ENCODE assay signal across 8 mouse cellular contexts in the genomic region with DNA sequence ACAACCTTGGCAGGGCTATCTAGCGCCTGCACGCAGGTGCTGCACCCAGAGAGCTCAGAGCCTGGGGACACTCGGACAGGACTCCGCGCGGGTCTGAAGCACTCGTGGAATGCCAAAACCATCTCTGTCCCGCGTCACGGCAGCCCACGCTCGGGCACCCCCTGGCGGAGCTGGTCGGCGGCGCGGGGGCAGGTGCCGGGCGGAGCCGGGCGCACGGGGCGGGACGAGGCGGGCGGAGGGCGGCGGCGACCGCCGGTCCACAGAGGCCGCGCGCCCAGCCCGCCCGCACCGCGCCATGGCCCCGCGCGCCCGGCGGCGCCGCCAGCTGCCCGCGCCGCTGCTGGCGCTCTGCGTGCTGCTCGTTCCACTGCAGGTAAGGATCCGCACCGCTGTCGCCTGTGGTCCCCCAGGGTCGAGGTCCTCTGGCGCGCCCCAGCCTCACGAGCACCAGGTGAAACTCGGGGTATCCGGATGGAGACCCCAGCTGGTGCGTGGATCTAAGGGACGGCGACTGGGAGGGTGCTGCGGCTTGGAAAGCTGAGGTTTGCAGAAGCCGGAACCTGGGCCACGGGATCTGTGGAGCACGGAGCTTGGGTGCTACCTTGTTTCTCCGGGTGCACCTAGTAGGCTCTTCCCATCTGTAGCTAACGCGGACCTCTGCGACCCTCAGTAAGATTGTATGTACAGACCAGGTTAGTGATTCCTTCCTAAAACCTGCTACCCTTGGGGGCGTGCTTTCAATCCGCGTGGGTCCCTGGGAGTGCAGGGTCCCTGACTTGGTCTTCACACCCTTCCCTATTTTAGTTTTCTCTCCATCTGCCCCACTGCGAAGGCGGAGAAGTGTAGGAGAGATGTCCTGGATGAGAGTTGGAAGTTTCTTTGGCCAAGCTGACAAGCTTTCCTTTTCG. TPM values are rescaled to one million over a fixed set of nuclear protein-coding genes. Genes with fewer than 3 reads are reported as not detected.
A peak's percentile ranks its signal among the peaks of the same experiment; 100 is the strongest.
DNase-seq lines count a peak whose midpoint lies in the region; ATAC-seq and TF ChIP-seq lines count a peak whose summit lies in the region.

Gene Tnfrsf11a, plus strand, starts transcription at position 262 of the 908 bp plus-strand sequence.

- H3K27ac ChIP-seq in embryonic facial prominence, embryonic 10.5 days (replicated peaks): peak within 1 kb of the TSS; percentile 65
- H3K27ac ChIP-seq in heart, embryonic 10.5 days: peak within 1 kb of the TSS; percentile 47; the same call in 1 of the 2 replicates
- no peak within 1 kb of the TSS for H3K27ac ChIP-seq in limb, embryonic 14.5 days (replicated peaks; ENCODE audit: low read depth, low read length)
- H3K27ac ChIP-seq in midbrain, embryonic 13.5 days: no peak within 1 kb of the TSS

- peak within 1 kb of the TSS; percentile 69 for H3K4me3 ChIP-seq in embryonic facial prominence, embryonic 10.5 days
- H3K4me3 ChIP-seq in heart, embryonic 10.5 days: peak within 1 kb of the TSS; percentile 66
- H3K4me3 ChIP-seq in limb, embryonic 14.5 days (replicated peaks; ENCODE audit: low read length): peak within 1 kb of the TSS; percentile 57
- H3K4me3 ChIP-seq in midbrain, embryonic 13.5 days (replicated peaks): peak within 1 kb of the TSS; percentile 62

- TF ChIP-seq POLR2A in limb, embryonic 14.5 days (IDR thresholded peaks at IDR 0.05; ENCODE audit: borderline replicate concordance, extremely low read depth, insufficient read depth, insufficient read length): no peak

- H3K9me3 ChIP-seq in embryonic facial prominence, embryonic 10.5 days: no peaks in the 10 kb centered on the region
- no peaks in the 10 kb centered on the region for H3K9me3 ChIP-seq in heart, embryonic 10.5 days
- H3K9me3 ChIP-seq in limb, embryonic 14.5 days (ENCODE audit: control insufficient read depth, low read length): no peaks in the 10 kb centered on the region
- H3K9me3 ChIP-seq in midbrain, embryonic 13.5 days: no peaks in the 10 kb centered on the region

- peaks cover 67% of the 10 kb centered on the region for H3K27me3 ChIP-seq in embryonic facial prominence, embryonic 10.5 days (replicated peaks; ENCODE audit: low read depth, poor library complexity, severe bottlenecking)
- peaks cover 43% of the 10 kb centered on the region for H3K27me3 ChIP-seq in heart, embryonic 10.5 days (ENCODE audit: insufficient read depth, poor library complexity, severe bottlenecking)
- H3K27me3 ChIP-seq in limb, embryonic 14.5 days (ENCODE audit: control insufficient read depth, insufficient read depth, low read length): peaks cover 26% of the 10 kb centered on the region
- H3K27me3 ChIP-seq in midbrain, embryonic 13.5 days: peaks cover 32% of the 10 kb centered on the region

- H3K4me2 ChIP-seq in limb, embryonic 14.5 days (replicated peaks; ENCODE audit: low read depth, low read length, severe bottlenecking): peak within 1 kb of the TSS; percentile 95
- peak within 1 kb of the TSS; percentile 92 for H3K4me2 ChIP-seq in midbrain, embryonic 13.5 days (replicated peaks)

- 5% methylated on average over 77 of the region's 77 CpGs for WGBS in embryonic facial prominence, embryonic 10.5 days
- 5% methylated on average over 77 of the region's 77 CpGs for WGBS in heart, embryonic 10.5 days
- 3% methylated on average over 52 of the region's 77 CpGs for WGBS in limb, embryonic 14.5 days
- WGBS in midbrain, embryonic 13.5 days: 4% methylated on average over 66 of the region's 77 CpGs

- DNase-seq in adrenal gland, postnatal 10 days: peak; percentile 81
- peak; percentile 65 for DNase-seq in embryonic facial prominence, embryonic 10.5 days (ENCODE audit: low spot score)
- DNase-seq in heart, embryonic 10.5 days (ENCODE audit: low spot score): no peak
- DNase-seq in kidney, adult 8-10 months: peak; percentile 25 to 64
- peak; percentile 11 for DNase-seq in limb, embryonic 14.5 days (ENCODE audit: low spot score)
- DNase-seq in spleen, adult 12 weeks (ENCODE audit: low spot score): peak; percentile 14
- DNase-seq in c-Kit-positive CD71-positive TER-119-positive erythroid progenitor cells, embryonic 14.5 days (ENCODE audit: low spot score): no peak

- ATAC-seq in limb, embryonic 14.5 days (ENCODE audit: low FRiP score, low read depth): peak; percentile 65
- peak; percentile 91 for ATAC-seq in midbrain, embryonic 13.5 days

- peaks cover 13% of the 10 kb centered on the region for H3K4me1 ChIP-seq in embryonic facial prominence, embryonic 10.5 days
- H3K4me1 ChIP-seq in heart, embryonic 10.5 days: peaks cover 17% of the 10 kb centered on the region
- H3K4me1 ChIP-seq in limb, embryonic 14.5 days (ENCODE audit: control insufficient read depth, insufficient read depth, low read length): peaks cover 14% of the 10 kb centered on the region; the same call in 1 of the 2 replicates
- peaks cover 10% of the 10 kb centered on the region for H3K4me1 ChIP-seq in midbrain, embryonic 13.5 days (replicated peaks)

- peak within 1 kb of the TSS; percentile 63 for H3K9ac ChIP-seq in limb, embryonic 14.5 days (ENCODE audit: low read depth, low read length, severe bottlenecking)
- peak within 1 kb of the TSS; percentile 73 for H3K9ac ChIP-seq in midbrain, embryonic 13.5 days (replicated peaks)

- no peaks in the 10 kb centered on the region for H3K36me3 ChIP-seq in embryonic facial prominence, embryonic 10.5 days (replicated peaks)
- H3K36me3 ChIP-seq in heart, embryonic 10.5 days: no peaks in the 10 kb centered on the region
- no peaks in the 10 kb centered on the region for H3K36me3 ChIP-seq in limb, embryonic 14.5 days (ENCODE audit: control insufficient read depth, insufficient read depth, low read length)
- no peaks in the 10 kb centered on the region for H3K36me3 ChIP-seq in midbrain, embryonic 13.5 days

RNA-seq across cellular contexts. Expression of gene Tnfrsf11a, which starts in this region (rescaled TPM):
- total RNA-seq in adrenal gland, postnatal 10 days (2021): 1 to 10 TPM; 2.9 to 3.3 TPM
- polyA plus RNA-seq in embryonic facial prominence, embryonic 10.5 days (2016; fragmentation: Nextera tagmentation; extraction: Ambion mirVana): 0.40 and 0.49 TPM in 2 replicates
- 0.10 and 0.35 TPM in 2 replicates for polyA plus RNA-seq in heart, embryonic 10.5 days (2016; fragmentation: Nextera tagmentation; extraction: Ambion mirVana)
- polyA plus RNA-seq in limb, embryonic 14.5 days (2012; rRNA removed): 1.8 and 2.2 TPM in 2 replicates
- 1.6 TPM in 2 replicates for polyA plus RNA-seq in limb, embryonic 14.5 days (2014; fragmentation: Nextera tagmentation; extraction: Ambion mirVana)
- polyA plus RNA-seq in midbrain, embryonic 13.5 days (2015; fragmentation: Nextera tagmentation; extraction: Ambion mirVana): 0.27 and 0.36 TPM in 2 replicates

Comparison
In these comparisons a context has a peak if more than half of its experiments do, and no peak if none do; other contexts are left out.
1. Peak in DNase-seq, H3K4me3 ChIP-seq and H3K27ac ChIP-seq in embryonic facial prominence, embryonic 10.5 days; RNA of the gene not detected or under 1 TPM.
2. Peak in ATAC-seq, H3K4me3 ChIP-seq, H3K9ac ChIP-seq and H3K4me2 ChIP-seq in midbrain, embryonic 13.5 days; RNA of the gene not detected or under 1 TPM.
3. DNase-seq: peak in adrenal gland, postnatal 10 days (single experiment), kidney, adult 8-10 months (2 of 2), limb, embryonic 14.5 days (single experiment) and spleen, adult 12 weeks (single experiment); none in heart, embryonic 10.5 days (single experiment) and c-Kit-positive CD71-positive TER-119-positive erythroid progenitor cells, embryonic 14.5 days (single experiment).
4. Peak in every context shown above with its lines, with median percentiles within 50 percentile points of each other: H3K4me3 ChIP-seq.